Mouse (Mus musculus): ENCODE results near the gene 1700020D05Rik.

1700020D05Rik gene

GRCm38 (mm10) chr19:5477004-5477667 is 26.5 kb downstream of the 1700020D05Rik start:
- intact Hi-C loops (cut with DNase I): no loop called here

GRCm38 (mm10) chr19:5475069-5475714 is 28.4 kb downstream of the 1700020D05Rik start:
- intact Hi-C loops (cut with DNase I): no loop called here

DNA sequence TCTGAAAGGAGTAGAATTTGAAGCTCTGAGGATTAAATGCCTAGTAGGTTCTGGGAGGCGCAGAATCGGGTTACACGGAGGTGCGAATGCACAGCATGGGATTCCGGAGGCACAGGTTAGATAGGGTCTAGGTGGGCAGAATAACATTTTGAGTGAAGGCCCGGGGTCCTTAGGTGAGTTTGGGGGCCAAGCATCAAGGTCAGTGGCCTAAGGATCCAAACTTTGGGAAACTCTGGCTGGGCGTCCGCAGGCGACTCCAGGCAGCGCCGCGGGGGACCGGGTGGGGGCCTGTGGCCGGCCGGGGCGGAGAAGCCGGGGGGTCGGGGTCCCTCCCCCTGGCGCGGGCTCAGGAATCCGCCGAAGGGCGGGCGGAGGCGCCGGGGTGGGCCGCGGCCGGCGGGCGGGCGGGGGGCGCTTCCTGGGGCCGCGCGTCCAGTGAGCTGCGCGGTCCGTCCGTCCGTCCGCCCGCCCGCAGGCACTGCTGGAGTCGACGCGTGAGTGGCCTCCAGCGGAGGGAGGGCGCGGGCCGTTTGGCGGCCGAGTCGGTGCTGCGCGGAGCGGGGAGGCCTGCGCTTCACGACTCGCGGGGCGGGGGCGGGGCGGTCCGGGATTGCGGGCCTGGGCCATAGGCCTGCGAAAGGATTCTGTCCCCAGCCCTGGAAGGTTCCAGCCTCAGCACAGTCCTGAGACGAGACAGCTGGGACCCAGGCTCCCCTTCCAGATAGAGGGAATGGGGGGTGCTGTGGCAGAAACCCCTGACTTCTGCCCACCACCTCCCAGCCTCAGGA is 29.1 kb downstream of the 1700020D05Rik start:
- intact Hi-C loops (cut with DNase I): no loop called here

DNA sequence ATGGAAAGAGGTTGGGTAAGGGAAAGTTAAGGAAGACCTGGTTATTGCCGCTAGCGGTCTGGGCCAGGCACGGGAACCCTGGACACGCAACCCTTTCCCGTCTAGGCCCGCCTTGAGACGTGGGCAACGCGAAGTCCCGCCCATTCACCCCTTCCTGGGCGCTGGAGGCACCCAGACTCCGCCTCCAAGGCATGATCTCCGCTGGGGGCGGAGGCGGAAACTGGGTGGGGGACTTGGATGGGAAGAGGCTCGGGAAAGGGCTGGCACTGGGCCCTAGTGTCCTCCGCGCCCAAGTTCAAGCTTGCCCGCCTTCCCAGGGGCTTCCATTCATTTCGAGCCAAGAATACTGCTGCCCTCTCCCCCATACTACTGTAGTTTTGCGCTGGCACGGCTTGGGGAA is 29.9 kb downstream of the 1700020D05Rik start, which contains the start of gene Efemp2:
TSS of gene Efemp2 (plus strand) at position 235 of the 400 bp plus-strand sequence.
- intact Hi-C loops (cut with DNase I): no loop called here

DNA sequence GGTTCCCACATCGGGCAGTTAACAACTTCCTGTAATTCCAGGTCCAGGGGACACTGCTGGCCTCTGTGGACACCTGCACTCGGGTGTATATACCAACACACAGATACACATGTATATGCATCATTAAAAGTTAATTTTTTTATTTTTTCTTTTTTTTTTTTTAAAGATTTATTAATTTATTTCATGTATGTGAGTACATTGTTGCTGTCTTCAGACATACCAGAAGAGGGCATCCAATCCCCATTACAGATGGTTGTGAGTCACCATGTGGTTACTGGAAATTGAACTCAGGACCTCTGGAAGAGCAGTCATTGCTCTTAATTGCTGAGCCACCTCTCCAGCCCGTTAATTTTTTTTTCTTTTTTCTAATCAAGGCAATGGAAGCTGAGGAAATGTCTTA is 30.7 kb downstream of the 1700020D05Rik start:
- intact Hi-C loops (cut with DNase I): no loop called here

GRCm38 (mm10) chr19:5471846-5472245 is 31.7 kb downstream of the 1700020D05Rik start:
- intact Hi-C loops (cut with DNase I): no loop called here

DNA sequence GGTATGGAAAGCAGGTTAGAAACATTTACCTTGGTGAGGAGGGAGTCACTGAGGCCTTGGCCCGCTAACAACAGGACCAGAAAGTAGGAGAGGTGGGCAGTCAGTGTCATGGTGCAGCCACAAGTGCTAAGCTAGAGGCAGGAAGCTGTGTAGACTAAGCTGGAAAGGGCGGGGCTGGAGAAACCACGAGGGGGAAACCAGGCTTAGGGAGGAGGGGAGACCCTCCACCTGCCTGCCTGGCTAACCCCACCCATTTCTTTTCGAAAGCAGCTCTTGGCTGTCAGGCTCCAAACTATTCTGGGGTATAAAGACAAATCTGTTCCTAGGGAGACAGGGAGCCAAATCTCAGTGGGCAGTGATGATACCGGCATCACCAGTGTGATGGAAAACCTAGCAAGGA is 35.2 kb downstream of the 1700020D05Rik start, which contains the start of gene Ctsw:
TSS of gene Ctsw (minus strand) at position 134 of the 400 bp plus-strand sequence.
- intact Hi-C loops (cut with DNase I): no loop called here

- intact Hi-C loops (cut with DNase I): no loop called here
Measured at GRCm38 (mm10) chr19:5466916-5467500, 36.6 kb downstream of the 1700020D05Rik start.

GRCm38 (mm10) chr19:5465037-5465436 is 38.5 kb downstream of the 1700020D05Rik start:
- intact Hi-C loops (cut with DNase I): no loop called here

GRCm38 (mm10) chr19:5463791-5464562 is 39.6 kb downstream of the 1700020D05Rik start:
- intact Hi-C loops (cut with DNase I): no loop called here

GRCm38 (mm10) chr19:5463212-5463611 is 40.4 kb downstream of the 1700020D05Rik start:
- intact Hi-C loops (cut with DNase I): no loop called here

DNA sequence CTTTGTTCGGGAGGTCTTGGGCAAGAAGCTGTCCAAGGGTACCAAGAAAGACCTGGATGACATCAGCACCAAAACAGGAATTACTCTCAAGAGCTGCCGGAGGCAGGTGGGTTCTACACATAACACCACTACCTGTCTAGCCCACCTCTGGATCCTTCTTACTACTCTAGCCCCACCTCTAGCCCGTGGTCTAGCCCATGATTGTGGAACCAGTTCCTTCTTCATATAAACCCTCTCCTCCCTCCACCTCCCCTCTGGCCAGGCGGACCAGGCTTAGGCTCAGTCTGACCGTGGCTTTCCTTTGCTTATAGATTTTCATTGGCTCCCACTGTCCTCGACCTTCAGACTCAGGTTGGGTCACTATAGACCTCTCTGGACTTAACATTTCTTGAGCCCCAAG is 42.2 kb downstream of the 1700020D05Rik start:
- intact Hi-C loops (cut with DNase I): no loop called here

DNA sequence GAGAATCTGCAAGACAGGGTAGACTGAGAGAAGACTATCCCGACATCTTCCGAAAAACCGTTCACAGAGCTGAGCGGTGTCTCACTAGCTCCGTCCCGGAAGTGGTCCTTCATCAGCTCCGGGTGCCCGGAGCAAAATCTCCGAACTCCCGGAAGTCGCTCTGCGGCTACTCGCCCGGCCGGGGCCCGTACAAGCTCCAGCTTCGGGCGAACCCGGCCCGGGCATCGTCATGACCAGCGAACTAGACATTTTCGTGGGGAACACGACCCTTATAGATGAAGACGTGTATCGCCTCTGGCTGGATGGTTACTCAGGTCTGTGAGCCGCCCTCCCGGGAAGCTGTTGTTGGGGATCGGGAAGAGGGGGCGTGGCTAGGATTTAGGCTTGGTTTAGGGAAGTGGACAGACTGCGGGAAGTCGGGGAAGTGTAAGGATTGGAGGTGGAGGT is 43.1 kb downstream of the 1700020D05Rik start, which contains the start of gene Fibp:
TSS of gene Fibp (plus strand) at position 151 of the 447 bp plus-strand sequence.
- intact Hi-C loops (cut with DNase I): no loop called here

DNA sequence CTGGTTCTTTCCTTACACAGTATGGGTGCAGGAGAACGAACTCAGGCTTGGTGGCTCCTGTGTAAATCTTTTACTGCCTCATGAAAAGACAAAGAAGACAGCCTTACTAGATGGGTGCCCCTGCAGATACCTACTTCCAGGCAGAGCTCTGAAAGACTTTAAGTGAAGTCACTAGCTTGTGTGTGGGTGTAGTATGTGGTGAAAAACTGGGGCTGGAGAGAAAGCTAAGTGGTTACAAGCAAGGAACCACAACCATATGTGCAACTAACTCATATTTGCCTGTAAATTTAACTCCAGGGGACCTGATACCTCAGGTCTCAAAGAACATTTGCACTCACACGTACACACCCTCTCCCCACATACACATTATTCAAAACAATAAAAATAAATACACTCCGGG is 43.7 kb downstream of the 1700020D05Rik start:
- intact Hi-C loops (cut with DNase I): no loop called here

- intact Hi-C loops (cut with DNase I): no loop called here
Measured at GRCm38 (mm10) chr19:5459019-5459418, 44.6 kb downstream of the 1700020D05Rik start.

- intact Hi-C loops (cut with DNase I): no loop called here
Measured at GRCm38 (mm10) chr19:5457746-5458442, 45.7 kb downstream of the 1700020D05Rik start, which contains the start of gene Ccdc85b. Gene Ccdc85b, minus strand, starts transcription at chr19:5457894.

- intact Hi-C loops (cut with DNase I): no loop called here
Measured at GRCm38 (mm10) chr19:5456922-5457745, 46.5 kb downstream of the 1700020D05Rik start.

- intact Hi-C loops (cut with DNase I): no loop called here
Measured at GRCm38 (mm10) chr19:5456241-5456921, 47.2 kb downstream of the 1700020D05Rik start.
